In the genomic region with DNA sequence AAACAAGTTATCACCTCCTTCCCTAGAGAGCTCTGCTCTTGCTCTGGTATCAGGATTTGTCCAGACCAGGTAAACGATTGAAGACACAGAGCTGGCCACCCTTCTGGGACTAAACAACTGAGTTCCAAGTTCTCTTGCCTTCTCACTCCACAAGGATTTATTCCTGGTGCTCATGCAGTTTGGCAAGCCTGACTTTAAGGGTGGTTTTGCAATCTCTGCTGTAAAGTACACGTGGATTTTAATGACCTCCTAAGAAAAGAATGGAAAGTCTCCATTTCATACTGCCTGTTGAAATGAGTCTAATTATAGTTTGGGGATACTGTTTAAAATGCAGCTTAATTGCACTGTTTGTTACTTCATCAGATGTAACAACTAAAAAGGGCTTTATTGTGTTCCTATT, we compare ENCODE assay signal across 10 mouse cellular contexts. TPM values are rescaled to one million over a fixed set of nuclear protein-coding genes. Genes with fewer than 3 reads are reported as not detected.
DNase-seq lines count a peak whose midpoint lies in the region; ATAC-seq lines count a peak whose summit lies in the region.
"Had no signal": no experiment of that assay in that cellular context is flagged by ENCODE, and none has a peak within 500 bp of the region (broad histone marks: within the 10 kb centered on the region; RNA-seq: fewer than 3 reads in every experiment).

No protein-coding gene starts in this region.

- H3K9ac ChIP-seq in lung, embryonic 15.5 days, result peak overlapping the region; percentile 96
- peak overlapping the region; percentile 99 for H3K9ac ChIP-seq in limb, embryonic 13.5 days
- peak overlapping the region; percentile 74; the same call in 1 of the 2 replicates for H3K9ac ChIP-seq in neural tube, embryonic 15.5 days (replicated peaks)

- DNase-seq in cerebellum, adult 9-10 months, result peak; percentile 15
- no peak for DNase-seq in cerebellum, postnatal 25 days
- no peak for DNase-seq in lung, postnatal 14 days
- no peak for DNase-seq in gastrocnemius, postnatal 14 days
- no peak for DNase-seq in right cerebral cortex, adult 18-20 months
- DNase-seq: cerebellum, adult 18-20 months; layer of hippocampus, adult 9-11 months had no signal

- H3K27ac ChIP-seq in lung, embryonic 15.5 days, result no peak overlapping the region
- no peak overlapping the region for H3K27ac ChIP-seq in limb, embryonic 13.5 days
- no peak overlapping the region for H3K27ac ChIP-seq in neural tube, embryonic 15.5 days (replicated peaks)

- H3K4me1 ChIP-seq in lung, embryonic 15.5 days, result peaks cover 17% of the 10 kb centered on the region
- H3K4me1 ChIP-seq in limb, embryonic 13.5 days, result peaks cover 21% of the 10 kb centered on the region
- peaks cover 25% of the 10 kb centered on the region for H3K4me1 ChIP-seq in neural tube, embryonic 15.5 days

- 19% methylated on average over 2 of the region's 2 CpGs for WGBS in lung, embryonic 15.5 days
- 29% methylated on average over 2 of the region's 2 CpGs for WGBS in limb, embryonic 13.5 days
- WGBS in neural tube, embryonic 15.5 days, result 32% methylated on average over 2 of the region's 2 CpGs

- H3K4me2 ChIP-seq in lung, embryonic 15.5 days, result peak overlapping the region; percentile 89; the same call in 1 of the 2 replicates
- H3K4me2 ChIP-seq in limb, embryonic 13.5 days (replicated peaks), result peak overlapping the region; percentile 86; the same call in 1 of the 2 replicates
- H3K4me2 ChIP-seq in neural tube, embryonic 15.5 days, result peak overlapping the region; percentile 85

- peak overlapping the region; percentile 90; the same call in 1 of the 2 replicates for H3K4me3 ChIP-seq in lung, embryonic 15.5 days
- peak overlapping the region; percentile 98 for H3K4me3 ChIP-seq in limb, embryonic 13.5 days
- no peak overlapping the region for H3K4me3 ChIP-seq in neural tube, embryonic 15.5 days (replicated peaks)

- no peak for ATAC-seq in lung, embryonic 15.5 days (ENCODE audit: borderline replicate concordance, extremely low read depth, low FRiP score, low TSS enrichment)
- no peak for ATAC-seq in limb, embryonic 13.5 days (ENCODE audit: low FRiP score, low read depth)
- ATAC-seq in neural tube, embryonic 15.5 days (ENCODE audit: low FRiP score), result no peak

- intact Hi-C loops in gastrocnemius, postnatal 14 days (cut with DNase I; ENCODE audit: low total_unique reads), result loop anchor here (10.0 kb wide), 1 partner anchor 54 kb away; a partner anchor contains a TSS

- no peaks in the 10 kb centered on the region for H3K9me3 ChIP-seq in lung, embryonic 15.5 days
- no peaks in the 10 kb centered on the region for H3K9me3 ChIP-seq in limb, embryonic 13.5 days
- no peaks in the 10 kb centered on the region for H3K9me3 ChIP-seq in neural tube, embryonic 15.5 days (replicated peaks)

- H3K27me3 ChIP-seq in lung, embryonic 15.5 days, result no peaks in the 10 kb centered on the region
- peaks cover 13% of the 10 kb centered on the region; the same call in 1 of the 2 replicates for H3K27me3 ChIP-seq in limb, embryonic 13.5 days
- no peaks in the 10 kb centered on the region; the same call in 1 of the 2 replicates for H3K27me3 ChIP-seq in neural tube, embryonic 15.5 days (replicated peaks)

- peaks cover 22% of the 10 kb centered on the region for H3K36me3 ChIP-seq in lung, embryonic 15.5 days
- peaks cover 22% of the 10 kb centered on the region for H3K36me3 ChIP-seq in limb, embryonic 13.5 days
- H3K36me3 ChIP-seq in neural tube, embryonic 15.5 days, result peaks cover 21% of the 10 kb centered on the region

RNA-seq across cellular contexts. Expression of a gene that starts 1.1 kb away (rescaled TPM):
- 369 and 387 TPM in 2 replicates for polyA plus RNA-seq in lung, embryonic 15.5 days (2015; fragmentation: Nextera tagmentation; extraction: Ambion mirVana)
- 386 and 387 TPM in 2 replicates for polyA plus RNA-seq in limb, embryonic 13.5 days (2015; fragmentation: Nextera tagmentation; extraction: Ambion mirVana)
- polyA plus RNA-seq in neural tube, embryonic 15.5 days (2015; fragmentation: Nextera tagmentation; extraction: Ambion mirVana), result 241 and 279 TPM in 2 replicates
- total RNA-seq in gastrocnemius, postnatal 14 days (2021), result 10 to 100 TPM; 43.8 to 52.4 TPM

RNA-seq across cellular contexts. Expression of a gene that starts 6.6 kb away (rescaled TPM):
- polyA plus RNA-seq in lung, embryonic 15.5 days (2015; fragmentation: Nextera tagmentation; extraction: Ambion mirVana), result 0.05 and 0.09 TPM in 2 replicates
- 0.42 and 0.88 TPM in 2 replicates for polyA plus RNA-seq in limb, embryonic 13.5 days (2015; fragmentation: Nextera tagmentation; extraction: Ambion mirVana)
- 0.33 and 0.69 TPM in 2 replicates for polyA plus RNA-seq in neural tube, embryonic 15.5 days (2015; fragmentation: Nextera tagmentation; extraction: Ambion mirVana)
- 1 to 10 TPM in 1 of 2 experiments, under 1 TPM in 1; 0.64 to 1.3 TPM for total RNA-seq in gastrocnemius, postnatal 14 days (2021)

RNA-seq across cellular contexts. Expression of a gene that starts 33.3 kb away (rescaled TPM):
- polyA plus RNA-seq in lung, embryonic 15.5 days (2015; fragmentation: Nextera tagmentation; extraction: Ambion mirVana), result 61.5 and 66.1 TPM in 2 replicates
- polyA plus RNA-seq in limb, embryonic 13.5 days (2015; fragmentation: Nextera tagmentation; extraction: Ambion mirVana), result 67.1 and 69.9 TPM in 2 replicates
- 102 and 105 TPM in 2 replicates for polyA plus RNA-seq in neural tube, embryonic 15.5 days (2015; fragmentation: Nextera tagmentation; extraction: Ambion mirVana)
- total RNA-seq in gastrocnemius, postnatal 14 days (2021), result 10 to 100 TPM; 79.1 to 81.6 TPM

RNA-seq across cellular contexts. Expression of a gene that starts 54.4 kb away (rescaled TPM):
- 7.6 and 8.7 TPM in 2 replicates for polyA plus RNA-seq in lung, embryonic 15.5 days (2015; fragmentation: Nextera tagmentation; extraction: Ambion mirVana)
- 7.4 and 8.8 TPM in 2 replicates for polyA plus RNA-seq in limb, embryonic 13.5 days (2015; fragmentation: Nextera tagmentation; extraction: Ambion mirVana)
- polyA plus RNA-seq in neural tube, embryonic 15.5 days (2015; fragmentation: Nextera tagmentation; extraction: Ambion mirVana), result 4.7 and 5.6 TPM in 2 replicates
- 1 to 10 TPM; 3.2 to 4.5 TPM for total RNA-seq in gastrocnemius, postnatal 14 days (2021)

RNA-seq across cellular contexts. Expression of a gene that starts 54.4 kb away (rescaled TPM):
- polyA plus RNA-seq in lung, embryonic 15.5 days (2015; fragmentation: Nextera tagmentation; extraction: Ambion mirVana), result 9.5 and 12.3 TPM in 2 replicates
- 11.8 and 12.4 TPM in 2 replicates for polyA plus RNA-seq in limb, embryonic 13.5 days (2015; fragmentation: Nextera tagmentation; extraction: Ambion mirVana)
- 5.8 and 7.3 TPM in 2 replicates for polyA plus RNA-seq in neural tube, embryonic 15.5 days (2015; fragmentation: Nextera tagmentation; extraction: Ambion mirVana)
- total RNA-seq in gastrocnemius, postnatal 14 days (2021), result 1 to 10 TPM; 2.7 to 2.9 TPM
